Mouse (Mus musculus) kidney, embryonic 16.5 days (tissue): ENCODE data around the gene Adcy7. TPM values are rescaled to one million over a fixed set of nuclear protein-coding genes. Genes with fewer than 3 reads are reported as not detected.

ENCODE experiments used
- ATAC-seq: fragments of 200-750 bp; cut with Nextera tagmentation; 2 replicates; pipeline ENCODE4 v1.8.0; 2017; ENCODE audit warnings: moderate TSS enrichment; ENCODE audit not compliant: low FRiP score, low TSS enrichment
- H3K27ac ChIP-seq: fragments of 300-500 bp; sonication (generic); 2 replicates; pipeline ENCODE4 v1.5.1; 2014; ENCODE audit warnings: low read length
- H3K27me3 ChIP-seq: fragments of 300-500 bp; sonication (generic); 2 replicates; pipeline ENCODE4 v1.6.1; 2014; ENCODE audit warnings: low read length, control low read depth, mixed read lengths; ENCODE audit not compliant: insufficient read depth
- H3K36me3 ChIP-seq: fragments of 300-500 bp; sonication (generic); 2 replicates; pipeline ENCODE4 v1.6.1; 2014; ENCODE audit warnings: low read length, control low read depth, mixed read lengths; ENCODE audit not compliant: insufficient read depth
- H3K4me1 ChIP-seq: fragments of 300-500 bp; sonication (generic); 2 replicates; pipeline ENCODE4 v1.6.1; 2014; ENCODE audit warnings: low read length, control low read depth, mixed read lengths; ENCODE audit not compliant: insufficient read depth
- H3K4me2 ChIP-seq: fragments of 300-500 bp; sonication (generic); replicated peaks from 2 replicates; pipeline ENCODE4 v1.6.1; 2014; ENCODE audit warnings: low read depth, low read length
- H3K4me3 ChIP-seq: fragments of 300-500 bp; sonication (generic); 2 replicates; pipeline ENCODE4 v1.5.1; 2014; ENCODE audit warnings: mild to moderate bottlenecking, low read length
- H3K9ac ChIP-seq: fragments of 300-500 bp; sonication (generic); replicated peaks from 2 replicates; pipeline ENCODE4 v1.6.1; 2014; ENCODE audit warnings: low read length
- H3K9me3 ChIP-seq: fragments of 300-500 bp; sonication (generic); 2 replicates; pipeline ENCODE4 v1.6.1; 2016; ENCODE audit warnings: low read length, control low read depth
- WGBS: fragments of 180-500 bp; shearing (Covaris S2); extraction: QIAGEN DNeasy Blood & Tissue Kit; methylation state at CpG from one replicate; pipeline ENCODE4 v1.1.7; 2014; 5-methylcytosine and 5-hydroxymethylcytosine counted together
- polyA plus RNA-seq: library from polyadenylated mRNA; unstranded; fragments of >200 nt; fragmentation: Nextera tagmentation; extraction: Ambion mirVana; gene quantifications from 2 replicates; pipeline ENCODE4 v1.2.1, GENCODE M21; 2015

Adcy7 gene
- polyA plus RNA-seq, 1 experiment from 2014 or later = 3.7 TPM

DNA sequence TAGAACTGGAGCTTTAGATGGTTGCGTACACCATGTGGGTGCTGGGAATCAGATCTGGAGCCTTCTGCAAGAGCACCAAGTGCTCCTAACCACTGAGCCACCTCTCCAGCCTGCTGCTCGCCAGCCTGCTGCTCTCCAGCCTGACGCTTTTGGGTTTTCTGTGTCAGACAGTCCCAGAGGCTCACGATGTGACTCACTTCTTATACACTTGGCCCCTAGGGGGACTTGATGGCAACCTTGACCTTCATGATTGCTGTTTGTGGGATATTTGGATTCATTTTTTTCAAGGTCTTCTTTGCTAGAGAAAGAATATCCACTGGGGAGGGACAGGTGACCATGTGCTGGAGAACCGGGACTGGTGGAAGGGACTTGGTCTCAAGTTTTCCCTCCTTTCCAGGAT, 49.2 kb downstream of the Adcy7 start:
- no peak overlapping the region for H3K4me3 ChIP-seq
- no peak overlapping the region for H3K9ac ChIP-seq
- no peaks in the 10 kb centered on the region for H3K9me3 ChIP-seq
- no peak overlapping the region for H3K4me2 ChIP-seq
- 88% methylated on average over 5 of the region's 5 CpGs for WGBS
- H3K27me3 ChIP-seq = no peaks in the 10 kb centered on the region
- 0 out of 2 replicates have a peak, but pooled peaks cover 6% of the 10 kb centered on the region for H3K36me3 ChIP-seq
- H3K27ac ChIP-seq = no peak overlapping the region
- no peaks in the 10 kb centered on the region; the same call in 1 of the 2 replicates for H3K4me1 ChIP-seq
- no peak for ATAC-seq

DNA sequence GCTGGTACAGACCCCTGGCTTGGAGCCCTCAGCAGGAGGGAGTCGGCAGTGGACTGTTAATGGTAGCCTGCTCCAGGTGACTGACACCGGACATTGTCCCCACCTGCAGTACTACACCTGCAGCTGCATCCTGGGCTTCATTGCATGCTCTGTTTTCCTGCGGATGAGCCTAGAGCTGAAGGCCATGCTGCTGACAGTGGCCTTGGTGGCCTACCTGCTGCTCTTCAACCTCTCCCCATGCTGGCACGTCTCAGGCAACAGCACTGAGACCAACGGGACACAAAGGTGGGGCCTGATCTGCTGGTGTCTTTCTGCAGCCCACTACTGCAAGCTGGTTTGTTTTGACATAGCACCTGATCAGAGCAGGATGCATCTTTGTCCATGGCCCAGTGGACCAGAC, 51.3 kb downstream of the Adcy7 start:
- ATAC-seq = no peak
- no peak overlapping the region for H3K4me3 ChIP-seq
- no peaks in the 10 kb centered on the region for H3K27me3 ChIP-seq
- H3K36me3 ChIP-seq = peaks cover 25% of the 10 kb centered on the region
- H3K4me1 ChIP-seq = no peaks in the 10 kb centered on the region
- H3K27ac ChIP-seq = no peak overlapping the region
- H3K9ac ChIP-seq = no peak overlapping the region
- no peaks in the 10 kb centered on the region for H3K9me3 ChIP-seq
- 76% methylated on average over 5 of the region's 5 CpGs for WGBS
- no peak overlapping the region for H3K4me2 ChIP-seq

DNA sequence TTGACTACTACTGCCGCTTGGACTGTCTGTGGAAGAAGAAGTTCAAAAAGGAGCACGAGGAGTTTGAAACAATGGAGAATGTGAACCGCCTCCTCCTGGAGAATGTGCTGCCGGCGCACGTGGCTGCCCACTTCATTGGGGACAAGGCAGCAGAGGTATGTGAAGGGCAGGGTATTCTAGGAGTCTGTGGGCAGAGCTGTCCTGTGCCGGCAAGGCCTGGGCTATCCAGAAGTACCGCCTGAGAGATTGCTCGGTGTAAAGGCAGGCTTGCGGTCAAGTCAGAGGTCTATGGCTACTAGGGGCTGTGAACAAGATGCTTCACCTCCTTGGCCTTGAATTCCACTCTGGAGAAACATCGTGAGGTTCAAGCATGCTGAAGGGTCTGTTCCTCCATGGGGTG, 52.6 kb downstream of the Adcy7 start:
- H3K4me1 ChIP-seq = no peaks in the 10 kb centered on the region
- H3K36me3 ChIP-seq = peaks cover 33% of the 10 kb centered on the region
- H3K27ac ChIP-seq = no peak overlapping the region
- H3K4me2 ChIP-seq = no peak overlapping the region
- no peaks in the 10 kb centered on the region for H3K27me3 ChIP-seq
- H3K4me3 ChIP-seq = no peak overlapping the region
- H3K9me3 ChIP-seq = no peaks in the 10 kb centered on the region
- no peak overlapping the region for H3K9ac ChIP-seq
- ATAC-seq = no peak
- 87% methylated on average over 11 of the region's 11 CpGs for WGBS

DNA sequence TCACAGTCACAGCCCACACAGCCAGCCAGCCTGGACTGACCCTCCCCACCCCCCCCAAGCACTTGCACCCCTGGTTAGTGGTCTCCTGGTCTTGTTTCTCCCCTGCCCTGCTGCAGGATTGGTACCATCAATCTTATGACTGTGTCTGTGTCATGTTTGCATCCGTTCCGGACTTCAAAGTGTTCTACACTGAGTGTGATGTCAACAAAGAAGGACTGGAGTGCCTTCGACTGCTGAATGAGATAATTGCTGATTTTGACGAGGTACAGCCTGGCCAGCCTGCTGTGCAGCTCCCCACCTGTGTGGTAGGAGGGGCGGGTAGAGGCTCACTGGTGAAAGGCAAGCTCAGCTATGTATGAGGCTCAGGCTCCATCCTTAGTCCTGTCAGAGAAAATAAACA, 53.0 kb downstream of the Adcy7 start:
- Histone ChIP-seq H3K4me1 (no peaks in the 10 kb centered on the region), H3K9ac (no peak overlapping the region), H3K9me3 (no peaks in the 10 kb centered on the region), H3K27me3 (no peaks in the 10 kb centered on the region), H3K4me2 (no peak overlapping the region), H3K36me3 (peaks cover 38% of the 10 kb centered on the region), H3K27ac (no peak overlapping the region), H3K4me3 (no peak overlapping the region)
- WGBS = 39% methylated on average over 5 of the region's 5 CpGs
- 0 out of 2 replicates have a peak, but pooled peaks have one; percentile 36 for ATAC-seq

GRCm38 (mm10) chr8:88325795-88326194, 53.6 kb downstream of the Adcy7 start:
- Histone ChIP-seq H3K36me3 (peaks cover 39% of the 10 kb centered on the region), H3K4me3 (no peak overlapping the region), H3K9me3 (no peaks in the 10 kb centered on the region), H3K4me2 (no peak overlapping the region), H3K4me1 (no peaks in the 10 kb centered on the region), H3K27ac (no peak overlapping the region), H3K27me3 (no peaks in the 10 kb centered on the region), H3K9ac (no peak overlapping the region)
- 87% methylated on average over 5 of the region's 5 CpGs for WGBS
- ATAC-seq = no peak

GRCm38 (mm10) chr8:88326328-88326727, 54.1 kb downstream of the Adcy7 start:
- Histone ChIP-seq H3K9ac (no peak overlapping the region), H3K4me3 (no peak overlapping the region), H3K27me3 (no peaks in the 10 kb centered on the region), H3K4me1 (no peaks in the 10 kb centered on the region), H3K36me3 (peaks cover 42% of the 10 kb centered on the region), H3K4me2 (no peak overlapping the region), H3K27ac (no peak overlapping the region), H3K9me3 (no peaks in the 10 kb centered on the region)
- 95% methylated on average over 12 of the region's 12 CpGs for WGBS
- no peak for ATAC-seq

DNA sequence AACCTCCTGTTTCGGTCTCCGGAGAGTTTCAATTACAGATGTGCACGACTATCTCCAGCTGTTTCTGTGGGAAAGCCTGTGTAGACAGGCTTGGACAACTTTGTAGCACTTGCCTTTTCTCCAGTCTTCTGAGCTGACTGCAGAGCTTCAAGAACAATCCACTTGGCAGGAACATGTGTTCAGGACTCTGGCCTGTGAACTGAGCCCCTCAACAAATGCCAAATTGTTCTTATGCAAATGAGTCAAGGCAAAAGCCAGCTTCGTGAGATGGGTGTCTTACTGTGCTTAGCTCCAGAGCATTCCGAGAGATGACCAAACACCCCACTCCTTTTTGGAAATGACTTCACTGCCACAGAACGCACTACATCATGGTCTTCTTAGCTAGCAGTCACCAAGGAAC, 56.5 kb downstream of the Adcy7 start:
- ATAC-seq = no peak
- H3K4me2 ChIP-seq = no peak overlapping the region
- H3K4me1 ChIP-seq = no peaks in the 10 kb centered on the region
- WGBS = 86% methylated on average over 6 of the region's 6 CpGs
- no peak overlapping the region for H3K27ac ChIP-seq
- H3K9ac ChIP-seq = no peak overlapping the region
- no peak overlapping the region for H3K4me3 ChIP-seq
- no peaks in the 10 kb centered on the region for H3K27me3 ChIP-seq
- H3K36me3 ChIP-seq = peaks cover 64% of the 10 kb centered on the region
- no peaks in the 10 kb centered on the region for H3K9me3 ChIP-seq

- Histone ChIP-seq H3K27me3 (no peaks in the 10 kb centered on the region), H3K9ac (no peak overlapping the region), H3K4me2 (no peak overlapping the region), H3K4me1 (no peaks in the 10 kb centered on the region), H3K27ac (no peak overlapping the region), H3K9me3 (no peaks in the 10 kb centered on the region), H3K4me3 (no peak overlapping the region), H3K36me3 (peaks cover 79% of the 10 kb centered on the region)
- 89% methylated on average over 3 of the region's 3 CpGs for WGBS
- no peak for ATAC-seq
Measured at GRCm38 (mm10) chr8:88330816-88331215, 58.6 kb downstream of the Adcy7 start.

- Histone ChIP-seq H3K9ac (no peak overlapping the region), H3K27ac (no peak overlapping the region), H3K36me3 (peaks cover 64% of the 10 kb centered on the region), H3K4me1 (no peaks in the 10 kb centered on the region), H3K27me3 (no peaks in the 10 kb centered on the region), H3K4me3 (no peak overlapping the region), H3K9me3 (no peaks in the 10 kb centered on the region), H3K4me2 (no peak overlapping the region)
- no peak for ATAC-seq
- 99% methylated on average over 2 of the region's 2 CpGs for WGBS
Measured at GRCm38 (mm10) chr8:88334384-88334783, 62.2 kb downstream of the Adcy7 start.

DNA sequence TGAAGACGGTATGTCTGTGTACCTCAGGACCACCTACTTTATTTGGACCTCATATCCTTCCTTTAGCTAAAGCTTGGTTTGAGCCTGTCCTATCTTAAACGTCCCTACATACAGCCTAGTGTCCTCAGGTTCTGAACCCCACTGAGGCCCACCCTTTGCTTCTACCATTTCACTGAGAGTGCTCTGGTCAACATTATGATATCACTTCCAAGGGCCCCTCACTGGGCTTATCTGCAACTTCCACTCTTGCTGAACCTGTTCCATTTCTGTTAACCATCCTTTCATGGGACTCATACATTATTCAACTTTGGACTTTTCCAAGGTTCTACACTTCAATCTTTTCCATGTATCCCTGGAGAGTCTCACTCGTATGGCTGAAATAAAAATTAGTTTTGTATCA, 62.8 kb downstream of the Adcy7 start:
- no peaks in the 10 kb centered on the region for H3K27me3 ChIP-seq
- H3K9ac ChIP-seq = no peak overlapping the region
- H3K9me3 ChIP-seq = no peaks in the 10 kb centered on the region
- WGBS = 88% methylated on average over 3 of the region's 3 CpGs
- no peak overlapping the region for H3K27ac ChIP-seq
- no peak overlapping the region for H3K4me2 ChIP-seq
- peaks cover 65% of the 10 kb centered on the region for H3K36me3 ChIP-seq
- no peak overlapping the region for H3K4me3 ChIP-seq
- no peaks in the 10 kb centered on the region for H3K4me1 ChIP-seq
- no peak for ATAC-seq

GRCm38 (mm10) chr8:88339221-88339620, 67.0 kb downstream of the Adcy7 start:
- no peaks in the 10 kb centered on the region for H3K27me3 ChIP-seq
- whole genome bisulfite sequencing = 65% methylated on average over 3 of the region's 3 CpGs
- H3K27ac ChIP-seq = no peak overlapping the region

More at GRCm38 (mm10) chr8:88339221-88339620, 67.0 kb downstream of the Adcy7 start:
- Histone ChIP-seq H3K4me1 (no peaks in the 10 kb centered on the region), H3K4me2 (no peak overlapping the region), H3K36me3 (peaks cover 65% of the 10 kb centered on the region), H3K9me3 (no peaks in the 10 kb centered on the region), H3K4me3 (no peak overlapping the region), H3K9ac (no peak overlapping the region)
- no peak for ATAC-seq
